Mouse (Mus musculus) brain, embryonic 14.5 days (tissue): ENCODE data around the gene Tbc1d1.

Source experiments
- CTCF ChIP-seq: fragments of 200-500 bp; IDR thresholded peaks from 2 replicates; pipeline ENCODE4 v1.5.1; 2012; ENCODE audit warnings: inconsistent platforms, mild to moderate bottlenecking, moderate library complexity, borderline replicate concordance; ENCODE audit not compliant: insufficient read depth, insufficient read length; ENCODE audit errors: extremely low read depth
- POLR2A ChIP-seq: fragments of 200-500 bp; IDR thresholded peaks from 2 replicates; pipeline ENCODE4 v1.6.1; 2012; ENCODE audit warnings: mild to moderate bottlenecking, inconsistent platforms, borderline replicate concordance; ENCODE audit not compliant: poor library complexity, insufficient read depth, insufficient read length, severe bottlenecking; ENCODE audit errors: extremely low read depth

GRCm38 (mm10) chr5:64237263-64237662, 81.2 kb downstream of the Tbc1d1 start:
- no peak for TF ChIP-seq CTCF
- TF ChIP-seq POLR2A, result no peak
